Mouse (Mus musculus) embryonic facial prominence, embryonic 11.5 days (tissue): ENCODE results near the gene Echs1. TPM values are rescaled to one million over a fixed set of nuclear protein-coding genes. Genes with fewer than 3 reads are reported as not detected.

Experiments
- ATAC-seq: fragments of 200-750 bp; cut with Nextera tagmentation; replicated peaks from 2 replicates; pipeline ENCODE4 v1.8.0; 2017; ENCODE audit warnings: low read depth; ENCODE audit not compliant: insufficient number of reproducible peaks, low FRiP score, low TSS enrichment
- DNase-seq: peaks from one replicate; pipeline ENCODE4 v3.0.0-alpha.2; 2015; ENCODE audit warnings: low spot score
- H3K27ac ChIP-seq: fragments of 300-500 bp; sonication (generic); replicated peaks from 2 replicates; pipeline ENCODE4 v1.5.1; 2014; ENCODE audit warnings: mild to moderate bottlenecking, low read depth, low read length, control low read depth
- H3K27me3 ChIP-seq: fragments of 300-500 bp; sonication (generic); 2 replicates; pipeline ENCODE4 v1.6.1; 2014; ENCODE audit warnings: mild to moderate bottlenecking, low read length, moderate library complexity, mixed read lengths; ENCODE audit not compliant: control insufficient read depth, insufficient read depth
- H3K36me3 ChIP-seq: fragments of 300-500 bp; sonication (generic); replicated peaks from 2 replicates; pipeline ENCODE4 v1.6.1; 2014; ENCODE audit warnings: low read depth, mild to moderate bottlenecking, low read length, moderate library complexity, mixed read lengths; ENCODE audit not compliant: control insufficient read depth, insufficient read depth
- H3K4me1 ChIP-seq: fragments of 300-500 bp; sonication (generic); 2 replicates; pipeline ENCODE4 v1.6.1; 2014; ENCODE audit warnings: low read length, mixed read lengths; ENCODE audit not compliant: control insufficient read depth, insufficient read depth
- H3K4me2 ChIP-seq: fragments of 300-500 bp; sonication (generic); 2 replicates; pipeline ENCODE4 v1.6.1; 2014; ENCODE audit warnings: low read depth, mild to moderate bottlenecking, control low read depth, low read length, moderate library complexity
- H3K4me3 ChIP-seq: fragments of 300-500 bp; sonication (generic); 2 replicates; pipeline ENCODE4 v1.5.1; 2014; ENCODE audit warnings: low read depth, low read length, control low read depth
- H3K9ac ChIP-seq: fragments of 300-500 bp; sonication (generic); replicated peaks from 2 replicates; pipeline ENCODE4 v1.6.1; 2014; ENCODE audit warnings: mild to moderate bottlenecking, control low read depth, low read length
- H3K9me3 ChIP-seq: fragments of 300-500 bp; sonication (generic); replicated peaks from 2 replicates; pipeline ENCODE4 v1.6.1; 2016; ENCODE audit warnings: mild to moderate bottlenecking, low read length, inconsistent platforms, mixed read lengths; ENCODE audit not compliant: control insufficient read depth
- WGBS: fragments of 180-500 bp; shearing (Covaris S2); extraction: QIAGEN DNeasy Blood & Tissue Kit; methylation state at CpG from one replicate; pipeline ENCODE4 v1.1.7; 2014; 5-methylcytosine and 5-hydroxymethylcytosine counted together
- polyA plus RNA-seq: library from polyadenylated mRNA; unstranded; fragments of >200 nt; fragmentation: Nextera tagmentation; extraction: Ambion mirVana; gene quantifications from 2 replicates; pipeline ENCODE4 v1.2.1, GENCODE M21; 2014

Gene Echs1
- polyA plus RNA-seq, 1 experiment from 2014 or later, result 221 TPM

- Histone ChIP-seq H3K9me3 (no peaks in the 10 kb centered on the region), H3K27me3 (no peaks in the 10 kb centered on the region), H3K4me3 (no peak overlapping the region), H3K36me3 (no peaks in the 10 kb centered on the region), H3K27ac (no peak overlapping the region), H3K9ac (no peak overlapping the region), H3K4me1 (no peaks in the 10 kb centered on the region), H3K4me2 (no peak overlapping the region)
- DNase-seq (no peak), ATAC-seq (no peak)
- WGBS, result 78% methylated on average over 10 of the region's 10 CpGs
Measured at GRCm38 (mm10) chr7:140090601-140091000, 25.7 kb downstream of the Echs1 start.

- ATAC-seq (peak; percentile 53), DNase-seq (peak; percentile 81)
- H3K9me3 ChIP-seq, result no peaks in the 10 kb centered on the region
- H3K36me3 ChIP-seq, result no peaks in the 10 kb centered on the region
- 0 out of 2 replicates have a peak, but pooled peaks cover 3% of the 10 kb centered on the region for H3K4me1 ChIP-seq
- no peak within 1 kb of the TSS for H3K27ac ChIP-seq
- no peak within 1 kb of the TSS; the same call in 1 of the 2 replicates for H3K4me2 ChIP-seq
- no peak within 1 kb of the TSS; the same call in 1 of the 2 replicates for H3K9ac ChIP-seq
- H3K27me3 ChIP-seq, result peaks cover 24% of the 10 kb centered on the region
- 0 out of 2 replicates have a peak within 1 kb of the TSS, but pooled peaks have one; percentile 15 for H3K4me3 ChIP-seq
- WGBS, result 9% methylated on average over 18 of the region's 18 CpGs
Measured at GRCm38 (mm10) chr7:140082242-140082678, 34.0 kb downstream of the Echs1 start, which contains the start of gene Caly. TSS of gene Caly (minus strand) at chr7:140082548.

GRCm38 (mm10) chr7:140081408-140082241 is 34.7 kb downstream of the Echs1 start:
- H3K27me3 ChIP-seq, result peaks cover 24% of the 10 kb centered on the region
- H3K36me3 ChIP-seq, result no peaks in the 10 kb centered on the region
- no peak overlapping the region; the same call in 1 of the 2 replicates for H3K9ac ChIP-seq
- WGBS, result 17% methylated on average over 20 of the region's 20 CpGs
- 0 out of 2 replicates have a peak, but pooled peaks cover 3% of the 10 kb centered on the region for H3K4me1 ChIP-seq
- ATAC-seq, result no peak
- H3K4me3 ChIP-seq, result no peak overlapping the region
- no peak overlapping the region for H3K27ac ChIP-seq
- no peaks in the 10 kb centered on the region for H3K9me3 ChIP-seq
- H3K4me2 ChIP-seq, result no peak overlapping the region; the same call in 1 of the 2 replicates
- no peak for DNase-seq

DNA sequence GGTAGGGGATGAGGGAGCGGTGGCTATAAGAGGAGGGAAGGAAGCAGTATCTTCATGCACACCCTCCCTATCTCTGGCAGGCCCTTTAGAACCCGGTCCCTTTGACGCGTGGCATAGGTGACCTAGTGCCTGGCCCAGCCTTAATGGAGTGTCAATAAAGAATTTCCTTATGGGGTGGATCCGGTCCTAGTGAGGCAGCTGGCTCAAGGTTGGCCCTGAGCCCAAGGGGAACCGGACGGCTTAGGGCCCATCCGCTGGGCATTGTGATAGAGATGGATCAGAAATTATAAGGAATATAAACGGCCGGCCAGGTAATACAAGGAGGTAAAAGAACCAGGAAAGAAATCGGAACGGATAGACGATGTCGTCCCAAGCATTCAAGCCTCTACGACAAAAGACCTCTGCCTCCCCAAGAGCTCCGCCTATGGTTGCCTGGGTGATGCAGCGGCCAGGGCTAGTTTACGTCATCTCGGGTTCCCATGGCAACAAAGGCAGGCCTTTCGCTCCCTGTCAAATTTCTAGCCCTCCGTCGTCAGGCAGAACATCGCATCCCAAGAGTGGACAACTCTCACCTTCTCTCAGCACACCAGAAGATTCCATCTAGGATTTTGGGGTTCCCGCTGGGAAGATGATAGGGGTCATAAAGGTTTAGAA is 35.6 kb downstream of the Echs1 start:
- ATAC-seq (peak; percentile 71), DNase-seq (peak; percentile 94)
- H3K27ac ChIP-seq, result no peak overlapping the region
- peak overlapping the region; percentile 41 for H3K4me2 ChIP-seq
- H3K9me3 ChIP-seq, result no peaks in the 10 kb centered on the region
- peak overlapping the region; percentile 17; the same call in 1 of the 2 replicates for H3K4me3 ChIP-seq
- no peaks in the 10 kb centered on the region for H3K36me3 ChIP-seq
- 2% methylated on average over 24 of the region's 24 CpGs for WGBS
- H3K4me1 ChIP-seq, result 0 out of 2 replicates have a peak, but pooled peaks cover 3% of the 10 kb centered on the region
- H3K27me3 ChIP-seq, result peaks cover 24% of the 10 kb centered on the region
- H3K9ac ChIP-seq, result peak overlapping the region; percentile 22

- Histone ChIP-seq H3K9me3 (no peaks in the 10 kb centered on the region), H3K9ac (no peak overlapping the region), H3K4me2 (no peak overlapping the region), H3K4me3 (no peak overlapping the region), H3K27me3 (peaks cover 24% of the 10 kb centered on the region), H3K36me3 (no peaks in the 10 kb centered on the region), H3K27ac (no peak overlapping the region), H3K4me1 (0 out of 2 replicates have a peak, but pooled peaks cover 3% of the 10 kb centered on the region)
- ATAC-seq, result no peak
- 7% methylated on average over 5 of the region's 5 CpGs for whole genome bisulfite sequencing
- DNase-seq, result peak; percentile 84
Measured at GRCm38 (mm10) chr7:140078711-140079110, 37.6 kb downstream of the Echs1 start.

- 82% methylated on average over 6 of the region's 6 CpGs for WGBS
- no peaks in the 10 kb centered on the region for H3K9me3 ChIP-seq
- ATAC-seq, result no peak
- DNase-seq, result no peak
- no peak overlapping the region for H3K4me3 ChIP-seq
- no peak overlapping the region for H3K27ac ChIP-seq
- 0 out of 2 replicates have a peak, but pooled peaks cover 3% of the 10 kb centered on the region for H3K4me1 ChIP-seq
- H3K9ac ChIP-seq, result no peak overlapping the region
- H3K4me2 ChIP-seq, result no peak overlapping the region
- H3K27me3 ChIP-seq, result peaks cover 24% of the 10 kb centered on the region
- H3K36me3 ChIP-seq, result no peaks in the 10 kb centered on the region
Measured at GRCm38 (mm10) chr7:140077698-140078097, 38.6 kb downstream of the Echs1 start.

- Histone ChIP-seq H3K27me3 (no peaks in the 10 kb centered on the region), H3K4me1 (no peaks in the 10 kb centered on the region), H3K9ac (peak overlapping the region; percentile 48), H3K36me3 (no peaks in the 10 kb centered on the region), H3K4me2 (peak overlapping the region; percentile 28), H3K27ac (no peak overlapping the region), H3K9me3 (no peaks in the 10 kb centered on the region), H3K4me3 (peak overlapping the region; percentile 3; the same call in 1 of the 2 replicates)
- DNase-seq, result no peak
- peak; percentile 18; the same call in 1 of the 2 replicates for ATAC-seq
- WGBS, result 34% methylated on average over 38 of the region's 39 CpGs
Measured at GRCm38 (mm10) chr7:140070042-140070711, 46.1 kb downstream of the Echs1 start.
